Mouse (Mus musculus) spleen, adult 2 months (tissue): ENCODE results near the gene Ankrd63.

ENCODE experiments used
- CTCF ChIP-seq: fragments of 200-500 bp; IDR thresholded peaks from 2 replicates; pipeline ENCODE4 v1.5.1; 2011; ENCODE audit warnings: mild to moderate bottlenecking, inconsistent platforms; ENCODE audit not compliant: insufficient read depth, insufficient read length, insufficient replicate concordance; ENCODE audit errors: extremely low read depth
- POLR2A ChIP-seq: fragments of 200-500 bp; IDR thresholded peaks from 2 replicates; pipeline ENCODE4 v1.6.1; 2011; ENCODE audit warnings: low read depth, low read length, inconsistent platforms

DNA sequence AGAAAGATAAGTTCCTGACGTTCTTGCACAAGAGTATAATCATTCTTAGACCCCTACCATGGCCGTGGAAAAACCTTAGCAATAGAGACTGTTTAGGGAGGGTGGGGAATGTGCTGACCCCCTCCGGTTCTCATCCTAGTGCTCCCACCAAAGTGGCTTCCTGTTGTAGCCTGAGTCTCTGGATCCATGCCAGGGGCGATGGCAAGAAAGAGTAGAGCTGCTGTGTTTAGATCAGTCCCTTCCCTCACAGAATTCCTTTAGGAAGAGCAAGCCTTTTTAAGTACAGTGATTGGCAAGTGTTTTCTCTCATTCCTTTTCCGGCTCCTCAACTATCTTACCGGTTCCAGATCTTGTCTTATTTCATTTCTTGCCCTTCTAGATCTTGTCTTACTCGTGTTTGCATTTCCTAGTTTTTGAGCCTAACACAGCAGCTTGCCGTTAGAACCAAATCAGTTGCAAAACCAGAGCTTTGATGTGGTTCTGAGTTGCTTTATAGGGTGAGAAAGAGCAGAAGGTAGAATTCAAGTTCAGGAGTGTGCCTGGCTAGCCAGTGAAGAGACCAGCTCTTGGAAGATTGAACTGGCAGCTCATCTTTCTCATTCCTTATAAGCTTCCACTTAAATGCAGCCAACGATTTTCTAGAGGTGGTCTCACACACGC is 43.7 kb upstream of the Ankrd63 start:
- no peak for TF ChIP-seq CTCF
- TF ChIP-seq POLR2A = no peak
